Mouse (Mus musculus) liver, embryonic 14.5 days (tissue): ENCODE measurements around the gene Rnf182.

Source experiments
- CTCF ChIP-seq: IDR thresholded peaks from 2 replicates; pipeline ENCODE4 v1.5.1; 2016; ENCODE audit warnings: antibody characterized with exemption, low read depth, control low read depth
- EP300 ChIP-seq: IDR thresholded peaks from 2 replicates; pipeline ENCODE4 v1.6.1; 2016; ENCODE audit warnings: antibody characterized with exemption, low read depth

- no peak for TF ChIP-seq CTCF
- TF ChIP-seq EP300: no peak
These were observed 48.2 kb upstream of the Rnf182 start for GRCm38 (mm10) chr13:43567141-43567891.
